Mouse (Mus musculus) ES-Bruce4 (cell line): ENCODE data around the gene Fosl1.

Experiments used
- CTCF ChIP-seq: IDR thresholded peaks from one replicate; pipeline ENCODE4 v1.8.1; 2011; ENCODE audit warnings: low read depth, low read length
- POLR2A ChIP-seq: IDR thresholded peaks from one replicate; pipeline ENCODE4 v1.8.1; 2011; ENCODE audit warnings: low read length; ENCODE audit not compliant: insufficient read depth

GRCm38 (mm10) chr19:5411961-5412360 is 35.4 kb upstream of the Fosl1 start:
- TF ChIP-seq CTCF (no peak), POLR2A (no peak)
